Mouse (Mus musculus) lung, postnatal 4 days (tissue): ENCODE measurements at regions not wholly inside any gene's neighbourhood (a gene's known extent, or its start where the extent isn't known, plus 50 kb on each side); places are given as distances from the start of the nearest gene placed in this dataset.
A peak's percentile ranks its signal among the peaks of the same experiment; 100 is the strongest.

Experiments
- DNase-seq, 2 experiments: peaks; one replicate each; pipeline ENCODE4 v3.0.0; 2021

GRCm38 (mm10) chr7:71040846-71041245, 310.4 kb downstream of the Gm10295 start:
- no peak for DNase-seq

GRCm38 (mm10) chr7:71038537-71038936, 312.7 kb downstream of the Gm10295 start:
- peak in 1 of 2 experiments; percentile 28 for DNase-seq

GRCm38 (mm10) chr7:71033121-71033520, 318.2 kb downstream of the Gm10295 start:
- DNase-seq: peak in 1 of 2 experiments; percentile 49

GRCm38 (mm10) chr7:71023946-71024610, 327.2 kb downstream of the Gm10295 start:
- DNase-seq: no peak

GRCm38 (mm10) chr7:71023253-71023945, 327.9 kb downstream of the Gm10295 start:
- DNase-seq: no peak
